8 mouse cellular contexts compared by ENCODE assay signal in genomic region chr3:69044645-69045399, GRCm38 (mm10). TPM values are rescaled to one million over a fixed set of nuclear protein-coding genes. Genes with fewer than 3 reads are reported as not detected.
DNase-seq lines count a peak whose midpoint lies in the region; ATAC-seq and TF ChIP-seq lines count a peak whose summit lies in the region.

TSS of gene Trim59 (minus strand) at chr3:69044755.

- no peak; the same call in 1 of the 2 replicates for TF ChIP-seq CTCF in cerebellum, adult 2 months (IDR thresholded peaks at IDR 0.05; ENCODE audit: borderline replicate concordance, insufficient read depth, low read depth, low read length)
- peak; percentile 36 for TF ChIP-seq CTCF in forebrain, postnatal 0 days (IDR thresholded peaks at IDR 0.05; ENCODE audit: low read depth)
- no peak for TF ChIP-seq CTCF in lung, embryonic 14.5 days (IDR thresholded peaks at IDR 0.05; ENCODE audit: low read depth)

- peak within 1 kb of the TSS; percentile 21; the same call in 1 of the 2 replicates for H3K27ac ChIP-seq in cerebellum, adult 2 months (ENCODE audit: insufficient read depth, low read length)
- peak within 1 kb of the TSS; percentile 87 for H3K27ac ChIP-seq in forebrain, postnatal 0 days (ENCODE audit: low read depth, low read length)
- peak within 1 kb of the TSS; percentile 96 for H3K27ac ChIP-seq in lung, embryonic 14.5 days (ENCODE audit: low read depth)

- peak; percentile 36 for DNase-seq in MEL-GATA-1-ER (ENCODE audit: extremely low read depth, low read depth)
- peak; percentile 93 to 94 for DNase-seq in cerebellum, adult 2 months
- peak; percentile 95 for DNase-seq in forebrain, postnatal 0 days
- DNase-seq in heart, postnatal 4 days: peak; percentile 91
- peak; percentile 67 to 82 for DNase-seq in layer of hippocampus, adult 8-10 months (ENCODE audit: low spot score in 2 of 2)
- DNase-seq in lung, embryonic 14.5 days: peak; percentile 98
- DNase-seq in testis, postnatal 14 days (ENCODE audit: low spot score): peak; percentile 92

- H3K4me3 ChIP-seq in cerebellum, adult 2 months (replicated peaks; ENCODE audit: insufficient read depth, low read depth, low read length): peak within 1 kb of the TSS; percentile 93
- peak within 1 kb of the TSS; percentile 95 for H3K4me3 ChIP-seq in forebrain, postnatal 0 days (ENCODE audit: low read depth, low read length)
- H3K4me3 ChIP-seq in lung, embryonic 14.5 days (ENCODE audit: low read depth, low read length): peak within 1 kb of the TSS; percentile 88

- ATAC-seq in forebrain, postnatal 0 days: peak; percentile 95
- ATAC-seq in lung, embryonic 14.5 days (ENCODE audit: insufficient read depth): peak; percentile 94
- ATAC-seq in neutrophil, adult 5-6 weeks (ENCODE audit: extremely low read depth, insufficient number of reproducible peaks, low FRiP score, poor library complexity, severe bottlenecking): peak; percentile 79

- H3K4me2 ChIP-seq in forebrain, postnatal 0 days (ENCODE audit: low read depth): peak within 1 kb of the TSS; percentile 83
- H3K4me2 ChIP-seq in lung, embryonic 14.5 days: peak within 1 kb of the TSS; percentile 65

- H3K27me3 ChIP-seq in cerebellum, adult 2 months (ENCODE audit: control insufficient read depth, insufficient read depth, low read length): no peaks in the 10 kb centered on the region
- H3K27me3 ChIP-seq in forebrain, postnatal 0 days (ENCODE audit: insufficient read depth, low read length): no peaks in the 10 kb centered on the region
- no peaks in the 10 kb centered on the region for H3K27me3 ChIP-seq in lung, embryonic 14.5 days (ENCODE audit: insufficient read depth, low read length)

- TF ChIP-seq POLR2A in cerebellum, adult 2 months (IDR thresholded peaks at IDR 0.05; ENCODE audit: borderline replicate concordance, insufficient read depth, low read length): peak; percentile 64; the same call in 1 of the 2 replicates

- H3K9me3 ChIP-seq in forebrain, postnatal 0 days (ENCODE audit: low read length): no peaks in the 10 kb centered on the region
- H3K9me3 ChIP-seq in lung, embryonic 14.5 days (ENCODE audit: low read depth, low read length): no peaks in the 10 kb centered on the region

- H3K4me1 ChIP-seq in cerebellum, adult 2 months (ENCODE audit: control insufficient read depth, insufficient read depth, low read length): no peaks in the 10 kb centered on the region
- H3K4me1 ChIP-seq in forebrain, postnatal 0 days (ENCODE audit: insufficient read depth): no peaks in the 10 kb centered on the region; the same call in 1 of the 2 replicates
- H3K4me1 ChIP-seq in lung, embryonic 14.5 days (ENCODE audit: insufficient read depth): 0 out of 2 replicates have a peak, but pooled peaks cover 4% of the 10 kb centered on the region

- under 1% methylated on average over 80 of the region's 80 CpGs for WGBS in cerebellum, adult 2 months
- WGBS in forebrain, postnatal 0 days: under 1% methylated on average over 75 of the region's 80 CpGs
- WGBS in lung, embryonic 14.5 days: under 1% methylated on average over 64 of the region's 80 CpGs

- H3K36me3 ChIP-seq in forebrain, postnatal 0 days (ENCODE audit: insufficient read depth): no peaks in the 10 kb centered on the region
- H3K36me3 ChIP-seq in lung, embryonic 14.5 days (ENCODE audit: insufficient read depth): peaks cover 28% of the 10 kb centered on the region

- peak within 1 kb of the TSS; percentile 76 for H3K9ac ChIP-seq in forebrain, postnatal 0 days
- H3K9ac ChIP-seq in lung, embryonic 14.5 days: peak within 1 kb of the TSS; percentile 97

RNA-seq across cellular contexts. Expression of gene Trim59, which starts in this region (rescaled TPM):
- 12.5 and 17.3 TPM in 2 replicates for polyA plus RNA-seq in cerebellum, adult 2 months (2012; rRNA removed)
- 8.0 and 8.6 TPM in 2 replicates for total RNA-seq in forebrain, postnatal 0 days (2014; rRNA removed)
- polyA plus RNA-seq in forebrain, postnatal 0 days (2015; fragmentation: Nextera tagmentation; extraction: Ambion mirVana): 21.3 and 22.1 TPM in 2 replicates
- 10 to 100 TPM; 31.4 to 35.3 TPM for total RNA-seq in heart, postnatal 4 days (2021)
- total RNA-seq in layer of hippocampus, adult 8-10 months (2022): 10 to 100 TPM; 14.2 to 18.5 (median 17.1) TPM
- 146 and 153 TPM in 2 replicates for polyA plus RNA-seq in lung, embryonic 14.5 days (2014; fragmentation: Nextera tagmentation; extraction: Ambion mirVana)
- total RNA-seq in neutrophil, adult 5-6 weeks (2017): 29.9 and 34.7 TPM in 2 replicates

Comparison
In these comparisons a context has a peak if more than half of its experiments do, and no peak if none do; other contexts are left out.
1. Peak in every context shown above with its lines: DNase-seq, ATAC-seq, H3K4me3 ChIP-seq and H3K27ac ChIP-seq.
2. DNase-seq: peak in every context shown above with its lines; median percentile 98 in lung, embryonic 14.5 days; 95 in forebrain, postnatal 0 days; 94 in cerebellum, adult 2 months; 92 in testis, postnatal 14 days; 91 in heart, postnatal 4 days; 74 in layer of hippocampus, adult 8-10 months; 36 in MEL-GATA-1-ER.
3. H3K27ac ChIP-seq: peak in every context shown above with its lines; median percentile 96 in lung, embryonic 14.5 days; 87 in forebrain, postnatal 0 days; 21 in cerebellum, adult 2 months.